Mouse (Mus musculus) testis, postnatal 10 days (tissue): ENCODE data around the gene Phc1.
A peak's percentile ranks its signal among the peaks of the same experiment; 100 is the strongest.

ENCODE experiments used
- DNase-seq: peaks from one replicate; pipeline ENCODE4 v3.0.0; 2021; ENCODE audit warnings: low spot score

The Phc1 gene

GRCm38 (mm10) chr6:122295242-122295641 lies 45.1 kb downstream of the Phc1 start:
- DNase-seq: peak; percentile 33

GRCm38 (mm10) chr6:122294290-122294689 lies 46.1 kb downstream of the Phc1 start:
- DNase-seq: peak; percentile 27

GRCm38 (mm10) chr6:122293796-122294195 lies 46.6 kb downstream of the Phc1 start:
- DNase-seq: peak; percentile 17

- DNase-seq: no peak
These were observed 47.2 kb downstream of the Phc1 start for GRCm38 (mm10) chr6:122293121-122293520.

GRCm38 (mm10) chr6:122292184-122292583 lies 48.2 kb downstream of the Phc1 start:
- DNase-seq: peak; percentile 33

GRCm38 (mm10) chr6:122291735-122292134 lies 48.6 kb downstream of the Phc1 start:
- DNase-seq: no peak

- DNase-seq: no peak
These were observed 49.1 kb downstream of the Phc1 start for GRCm38 (mm10) chr6:122291264-122291663.

GRCm38 (mm10) chr6:122290253-122290652 lies 50.1 kb downstream of the Phc1 start:
- no peak for DNase-seq

GRCm38 (mm10) chr6:122289313-122289712 lies 51.0 kb downstream of the Phc1 start:
- no peak for DNase-seq

GRCm38 (mm10) chr6:122288263-122288662 lies 52.1 kb downstream of the Phc1 start:
- DNase-seq: no peak

GRCm38 (mm10) chr6:122284823-122285222 lies 55.5 kb downstream of the Phc1 start:
- no peak for DNase-seq

GRCm38 (mm10) chr6:122284304-122284703 lies 56.1 kb downstream of the Phc1 start:
- DNase-seq: peak; percentile 18

- DNase-seq: peak; percentile 28
These were observed 56.9 kb downstream of the Phc1 start for GRCm38 (mm10) chr6:122283429-122283828.

- no peak for DNase-seq
These were observed 57.6 kb downstream of the Phc1 start, which contains the start of gene Klrg1 for GRCm38 (mm10) chr6:122282782-122283181. Gene Klrg1, minus strand, starts transcription at chr6:122282882.

- no peak for DNase-seq
These were observed 63.8 kb downstream of the Phc1 start for GRCm38 (mm10) chr6:122276565-122276964.

GRCm38 (mm10) chr6:122274546-122274945 lies 65.8 kb downstream of the Phc1 start:
- DNase-seq: peak; percentile 22

GRCm38 (mm10) chr6:122270152-122270551 lies 70.2 kb downstream of the Phc1 start:
- DNase-seq: no peak

GRCm38 (mm10) chr6:122269170-122269569 lies 71.2 kb downstream of the Phc1 start:
- DNase-seq: no peak

- peak; percentile 64 for DNase-seq
These were observed 71.8 kb downstream of the Phc1 start for GRCm38 (mm10) chr6:122268561-122268960.
